15 mouse cellular contexts compared by ENCODE assay signal in genomic region chr6:127717239-127718137, GRCm38 (mm10). TPM values are rescaled to one million over a fixed set of nuclear protein-coding genes. Genes with fewer than 3 reads are reported as not detected.
A peak's percentile ranks its signal among the peaks of the same experiment; 100 is the strongest.
DNase-seq lines count a peak whose midpoint lies in the region; ATAC-seq lines count a peak whose summit lies in the region.
"Had no signal": no experiment of that assay in that cellular context is flagged by ENCODE, and none has a peak within 500 bp of the region (broad histone marks: within the 10 kb centered on the region; RNA-seq: fewer than 3 reads in every experiment).

No protein-coding gene starts in this region.

- H3K4me1 ChIP-seq in kidney, embryonic 16.5 days (ENCODE audit: insufficient read depth, low read length), result peaks cover 13% of the 10 kb centered on the region; the same call in 1 of the 2 replicates
- H3K4me1 ChIP-seq in embryonic facial prominence, embryonic 14.5 days (ENCODE audit: control insufficient read depth, insufficient read depth, low read length), result 0 out of 2 replicates have a peak, but pooled peaks cover 7% of the 10 kb centered on the region
- peaks cover 25% of the 10 kb centered on the region for H3K4me1 ChIP-seq in hindbrain, embryonic 15.5 days (replicated peaks)

- WGBS in kidney, embryonic 16.5 days, result 18% methylated on average over 21 of the region's 21 CpGs
- WGBS in embryonic facial prominence, embryonic 14.5 days, result 59% methylated on average over 21 of the region's 21 CpGs
- 14% methylated on average over 21 of the region's 21 CpGs for WGBS in hindbrain, embryonic 15.5 days

- peak; percentile 88 for ATAC-seq in kidney, embryonic 16.5 days (ENCODE audit: low FRiP score, low TSS enrichment)
- peak; percentile 47; the same call in 1 of the 2 replicates for ATAC-seq in embryonic facial prominence, embryonic 14.5 days (ENCODE audit: low read depth)
- ATAC-seq in hindbrain, embryonic 15.5 days (ENCODE audit: low FRiP score, low read depth), result peak; percentile 55; the same call in 1 of the 2 replicates

- no peak overlapping the region for H3K27ac ChIP-seq in kidney, embryonic 16.5 days (ENCODE audit: low read length)
- H3K27ac ChIP-seq in embryonic facial prominence, embryonic 14.5 days (replicated peaks; ENCODE audit: low read depth, low read length), result no peak overlapping the region
- peak overlapping the region; percentile 48 for H3K27ac ChIP-seq in hindbrain, embryonic 15.5 days (replicated peaks)
- H3K27ac ChIP-seq: heart, embryonic 15.5 days; liver, embryonic 14.5 days had no signal

- no peaks in the 10 kb centered on the region for H3K9me3 ChIP-seq in kidney, embryonic 16.5 days (ENCODE audit: low read length)
- H3K9me3 ChIP-seq in embryonic facial prominence, embryonic 14.5 days (ENCODE audit: control insufficient read depth, low read length), result no peaks in the 10 kb centered on the region
- no peaks in the 10 kb centered on the region for H3K9me3 ChIP-seq in hindbrain, embryonic 15.5 days
- H3K9me3 ChIP-seq: heart, embryonic 15.5 days had no signal

- no peaks in the 10 kb centered on the region for H3K36me3 ChIP-seq in kidney, embryonic 16.5 days (ENCODE audit: insufficient read depth, low read length)
- H3K36me3 ChIP-seq in embryonic facial prominence, embryonic 14.5 days (ENCODE audit: control insufficient read depth, insufficient read depth, low read length), result no peaks in the 10 kb centered on the region
- H3K36me3 ChIP-seq in hindbrain, embryonic 15.5 days, result no peaks in the 10 kb centered on the region
- H3K36me3 ChIP-seq: heart, embryonic 15.5 days had no signal

- peak overlapping the region; percentile 29; the same call in 1 of the 2 replicates for H3K4me2 ChIP-seq in kidney, embryonic 16.5 days (replicated peaks; ENCODE audit: low read depth, low read length)
- no peak overlapping the region for H3K4me2 ChIP-seq in embryonic facial prominence, embryonic 14.5 days (ENCODE audit: low read depth, low read length)
- peak overlapping the region; percentile 46 for H3K4me2 ChIP-seq in hindbrain, embryonic 15.5 days
- H3K4me2 ChIP-seq: heart, embryonic 15.5 days had no signal

- 0 out of 2 replicates have a peak, but pooled peaks cover 2% of the 10 kb centered on the region for H3K27me3 ChIP-seq in kidney, embryonic 16.5 days (ENCODE audit: insufficient read depth, low read length)
- H3K27me3 ChIP-seq in embryonic facial prominence, embryonic 14.5 days (replicated peaks; ENCODE audit: control insufficient read depth, insufficient read depth, low read length), result no peaks in the 10 kb centered on the region
- H3K27me3 ChIP-seq in hindbrain, embryonic 15.5 days, result no peaks in the 10 kb centered on the region
- H3K27me3 ChIP-seq: heart, embryonic 15.5 days had no signal

- DNase-seq in kidney, adult 11 months, result no peak
- peak; percentile 44 for DNase-seq in embryonic facial prominence, embryonic 14.5 days (ENCODE audit: low spot score)
- DNase-seq in neural tube, embryonic 10.5 days (ENCODE audit: extremely low spot score, low spot score), result peak; percentile 53
- no peak for DNase-seq in right cerebral cortex, adult 2 months (ENCODE audit: low spot score in 2 of 2)
- no peak for DNase-seq in ovary, postnatal 14 days (ENCODE audit: low spot score)
- DNase-seq in spleen, postnatal 10 days (ENCODE audit: low spot score in 2 of 2), result no peak
- DNase-seq: adrenal gland, postnatal 10 days; cerebellum, adult 2 months; right cerebral cortex, postnatal 14 days had no signal

- no peak overlapping the region for H3K4me3 ChIP-seq in kidney, embryonic 16.5 days (ENCODE audit: low read length)
- H3K4me3 ChIP-seq in embryonic facial prominence, embryonic 14.5 days (ENCODE audit: low read depth, low read length), result no peak overlapping the region
- H3K4me3 ChIP-seq in hindbrain, embryonic 15.5 days, result peak overlapping the region; percentile 11; the same call in 1 of the 2 replicates
- H3K4me3 ChIP-seq: heart, embryonic 15.5 days had no signal

- H3K9ac ChIP-seq in kidney, embryonic 16.5 days (replicated peaks; ENCODE audit: low read length), result no peak overlapping the region
- no peak overlapping the region for H3K9ac ChIP-seq in embryonic facial prominence, embryonic 14.5 days (ENCODE audit: low read depth, low read length)
- peak overlapping the region; percentile 19; the same call in 1 of the 2 replicates for H3K9ac ChIP-seq in hindbrain, embryonic 15.5 days
- H3K9ac ChIP-seq: heart, embryonic 15.5 days; liver, embryonic 14.5 days had no signal

RNA-seq across cellular contexts. Expression of gene Prmt8, which starts 51.8 kb away (rescaled TPM):
- polyA plus RNA-seq in kidney, embryonic 16.5 days (2015; fragmentation: Nextera tagmentation; extraction: Ambion mirVana), result 0.10 TPM in 1 of 2 replicates, not detected in the other
- 1.3 and 1.7 TPM in 2 replicates for polyA plus RNA-seq in embryonic facial prominence, embryonic 14.5 days (2014; fragmentation: Nextera tagmentation; extraction: Ambion mirVana)
- polyA plus RNA-seq in hindbrain, embryonic 15.5 days (2015; fragmentation: Nextera tagmentation; extraction: Ambion mirVana), result 33.8 and 34.4 TPM in 2 replicates
- polyA plus RNA-seq: C2C12; stomach, embryonic 16.5 days had no signal

Comparison
In these comparisons a context has a peak if more than half of its experiments do, and no peak if none do; other contexts are left out.
1. DNase-seq: peak in embryonic facial prominence, embryonic 14.5 days (single experiment) and neural tube, embryonic 10.5 days (single experiment); none in kidney, adult 11 months (single experiment), right cerebral cortex, adult 2 months (0 of 2), ovary, postnatal 14 days (single experiment) and spleen, postnatal 10 days (0 of 2).
2. RNA of gene Prmt8, which starts 51.8 kb away (polyA plus RNA-seq): 33.8 to 34.4 TPM in hindbrain, embryonic 15.5 days; 1.3 to 1.7 TPM in embryonic facial prominence, embryonic 14.5 days and 0.10 TPM in kidney, embryonic 16.5 days; every median in the first group is over 10 times any median in the second.
3. Peak in every context shown above with its lines, with median percentiles within 50 percentile points of each other: ATAC-seq.